In the genomic region with DNA sequence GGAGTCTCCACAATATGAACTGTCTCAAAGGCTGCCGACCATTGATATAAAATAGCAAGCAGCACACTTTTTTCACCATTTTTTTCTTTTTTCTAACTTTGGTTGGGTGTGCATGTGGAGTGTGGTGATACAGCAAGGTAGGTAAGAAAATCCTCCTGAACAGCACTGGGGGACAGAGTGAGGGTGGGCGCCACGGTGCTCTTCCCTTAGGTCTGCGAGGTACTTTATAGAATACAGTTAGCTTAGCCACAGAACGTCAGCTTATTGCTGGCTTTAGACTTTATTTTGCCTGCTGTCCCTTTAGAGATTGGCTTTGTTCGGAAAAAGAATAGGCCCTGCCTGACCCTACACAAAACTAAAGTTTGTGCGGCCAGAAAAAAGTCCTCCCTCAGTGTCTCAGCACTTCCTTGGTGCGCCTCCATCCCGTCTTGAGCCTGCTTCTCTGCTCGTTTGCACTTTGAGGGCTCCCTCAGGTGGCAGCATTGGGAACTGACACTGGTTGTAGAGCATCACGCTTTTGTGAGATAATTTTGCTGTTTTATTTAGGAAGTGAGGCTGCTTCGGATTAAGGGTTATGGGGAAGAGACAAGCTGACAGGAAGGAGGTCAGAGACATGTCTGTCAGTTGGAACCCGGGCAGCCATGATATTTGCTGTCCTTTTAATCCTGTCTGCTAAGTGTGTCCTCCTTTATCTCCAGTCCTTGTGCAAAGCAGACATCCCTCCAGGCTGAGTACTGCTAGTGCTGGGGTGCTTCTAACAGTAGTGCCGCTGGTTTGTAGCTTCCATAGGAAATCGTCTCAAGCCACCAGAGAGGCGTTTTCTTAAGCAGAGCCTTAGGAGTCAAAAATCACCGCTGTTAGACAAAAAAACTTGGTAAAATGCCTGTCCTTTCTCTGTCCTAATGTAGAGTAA, we compare ENCODE assay signal across 8 mouse cellular contexts. TPM values are rescaled to one million over a fixed set of nuclear protein-coding genes. Genes with fewer than 3 reads are reported as not detected.
DNase-seq lines count a peak whose midpoint lies in the region; ATAC-seq lines count a peak whose summit lies in the region.

No protein-coding gene starts in this region.

- ATAC-seq in forebrain, embryonic 13.5 days: peak; percentile 79
- ATAC-seq in megakaryocyte progenitor cell, adult 5-6 weeks (replicated peaks; ENCODE audit: poor library complexity): peak; percentile 97

- H3K9me3 ChIP-seq in forebrain, embryonic 13.5 days (replicated peaks): no peaks in the 10 kb centered on the region

- no peaks in the 10 kb centered on the region for H3K4me1 ChIP-seq in forebrain, embryonic 13.5 days

- no peak overlapping the region for H3K27ac ChIP-seq in forebrain, embryonic 13.5 days

- DNase-seq in MN1 (ENCODE audit: low spot score): peak; percentile 75
- DNase-seq in c-Kit-positive CD71-positive TER-119-positive erythroid progenitor cells, embryonic 14.5 days (ENCODE audit: low spot score): peak; percentile 69
- peak; percentile 88 for DNase-seq in heart, postnatal 4 days
- peak; percentile 71 to 77 for DNase-seq in layer of hippocampus, postnatal 36 days
- peak; percentile 83 to 89 for DNase-seq in right cerebral cortex, postnatal 10 days (ENCODE audit: low spot score in 2 of 2)
- DNase-seq in urinary bladder, postnatal 25 days (ENCODE audit: low spot score): peak; percentile 83

- no peaks in the 10 kb centered on the region for H3K27me3 ChIP-seq in forebrain, embryonic 13.5 days

- WGBS in forebrain, embryonic 13.5 days: 41% methylated on average over 17 of the region's 17 CpGs

- no peak overlapping the region for H3K4me2 ChIP-seq in forebrain, embryonic 13.5 days

- H3K4me3 ChIP-seq in forebrain, embryonic 13.5 days: no peak overlapping the region

- no peak overlapping the region for H3K9ac ChIP-seq in forebrain, embryonic 13.5 days

- peaks cover 9% of the 10 kb centered on the region for H3K36me3 ChIP-seq in forebrain, embryonic 13.5 days (ENCODE audit: poor library complexity, severe bottlenecking)

RNA-seq across cellular contexts. Expression of a gene that starts 17.3 kb away (rescaled TPM):
- 16.9 and 18.3 TPM in 2 replicates for polyA plus RNA-seq in forebrain, embryonic 13.5 days (2015; fragmentation: Nextera tagmentation; extraction: Ambion mirVana)
- 10 to 100 TPM; 36.3 to 37.9 TPM for total RNA-seq in heart, postnatal 4 days (2021)
- 10 to 100 TPM; 13.9 to 15.2 TPM for total RNA-seq in layer of hippocampus, postnatal 36 days (2021)
- 11.9 and 13.8 TPM in 2 replicates for total RNA-seq in megakaryocyte progenitor cell, adult 5-6 weeks (2015)
- 12.8 and 15.7 TPM in 2 replicates for total RNA-seq in megakaryocyte progenitor cell, adult 5-6 weeks (2017)

RNA-seq across cellular contexts. Expression of a gene that starts 17.4 kb away (rescaled TPM):
- 24.9 and 27.8 TPM in 2 replicates for polyA plus RNA-seq in forebrain, embryonic 13.5 days (2015; fragmentation: Nextera tagmentation; extraction: Ambion mirVana)
- 10 to 100 TPM; 30.0 to 31.3 TPM for total RNA-seq in heart, postnatal 4 days (2021)
- total RNA-seq in layer of hippocampus, postnatal 36 days (2021): 10 to 100 TPM; 15.3 to 15.5 TPM
- 23.6 and 27.2 TPM in 2 replicates for total RNA-seq in megakaryocyte progenitor cell, adult 5-6 weeks (2015)
- 13.9 and 18.2 TPM in 2 replicates for total RNA-seq in megakaryocyte progenitor cell, adult 5-6 weeks (2017)
